Mouse (Mus musculus) splenic B cell, adult 2 months (primary cell): ENCODE results near the gene Tenm4.

ENCODE experiments used
- DNase-seq: peaks from one replicate; pipeline ENCODE4 v3.0.0-alpha.2; 2011; ENCODE audit warnings: low read depth, low spot score
- H3K27me3 ChIP-seq: 2 replicates; pipeline ENCODE4 v1.6.1; 2012; ENCODE audit warnings: mild to moderate bottlenecking, low read length, moderate library complexity, mixed read lengths; ENCODE audit not compliant: control insufficient read depth, poor library complexity, insufficient read depth, severe bottlenecking
- H3K36me3 ChIP-seq: 2 replicates; pipeline ENCODE4 v1.6.1; 2012; ENCODE audit warnings: mild to moderate bottlenecking, low read length, moderate library complexity, mixed read lengths; ENCODE audit not compliant: control insufficient read depth, poor library complexity, insufficient read depth, severe bottlenecking

Tenm4 gene

DNA sequence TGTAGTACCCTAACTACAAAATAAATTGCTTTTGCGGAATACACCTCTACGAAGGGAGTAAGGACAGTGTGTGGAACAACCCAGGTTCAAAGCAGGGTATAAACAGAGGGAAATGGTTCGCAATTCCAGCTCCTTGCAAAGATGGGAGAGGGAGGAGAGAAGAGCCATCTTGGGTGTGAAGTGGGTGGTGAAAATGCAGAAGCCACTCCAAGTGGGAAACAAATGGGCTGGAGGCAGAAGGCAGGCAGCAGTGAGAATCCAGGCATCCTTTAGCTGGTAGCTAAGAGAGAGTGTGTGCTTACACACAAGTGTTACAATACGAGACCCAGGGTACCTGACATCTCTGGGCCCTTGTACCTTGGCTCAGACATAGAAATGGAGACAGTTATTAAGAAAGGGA, 395.2 kb downstream of the Tenm4 start:
- DNase-seq = no peak
- no peaks in the 10 kb centered on the region for H3K27me3 ChIP-seq
- no peaks in the 10 kb centered on the region for H3K36me3 ChIP-seq

DNA sequence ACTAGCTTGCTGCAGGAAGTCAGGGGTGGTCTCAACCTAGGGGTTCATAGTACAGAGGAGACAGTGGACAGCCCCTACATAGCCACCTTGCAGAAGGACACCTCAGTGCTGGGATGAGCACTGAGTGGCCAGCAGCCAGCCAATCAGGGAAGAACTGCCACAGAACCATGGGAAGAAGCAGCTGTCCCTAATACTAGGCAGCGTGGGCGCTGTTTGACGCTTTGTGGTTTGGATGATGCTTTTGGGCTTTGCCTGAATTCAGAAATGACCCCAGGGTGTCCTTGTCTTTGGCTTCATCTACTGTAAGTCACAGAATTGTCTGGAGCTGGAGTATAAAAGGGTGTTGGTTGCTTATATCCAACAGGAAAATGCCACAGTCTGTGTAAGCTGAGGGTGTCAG, 397.0 kb downstream of the Tenm4 start:
- Histone ChIP-seq H3K27me3 (no peaks in the 10 kb centered on the region), H3K36me3 (no peaks in the 10 kb centered on the region)
- no peak for DNase-seq

DNA sequence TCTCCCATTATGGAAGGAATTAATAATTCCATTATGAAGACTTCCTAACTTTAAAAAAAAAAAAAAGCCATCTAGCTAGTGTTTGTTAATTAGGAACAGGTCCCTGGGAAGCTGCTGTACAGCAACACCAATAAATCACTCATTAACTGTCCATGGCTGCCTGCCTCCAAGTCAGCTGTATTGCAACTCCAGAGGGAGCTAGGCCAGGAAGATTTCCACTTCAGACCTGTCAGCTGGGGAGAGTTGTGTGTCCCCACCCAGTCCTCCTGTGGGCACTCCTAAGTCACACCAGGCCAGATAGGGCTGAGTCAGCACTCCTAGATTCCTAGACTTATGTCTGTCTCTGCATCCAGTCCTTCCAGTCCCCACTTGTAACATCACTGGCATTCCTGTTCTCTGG, 399.9 kb downstream of the Tenm4 start:
- DNase-seq = no peak
- Histone ChIP-seq H3K36me3 (no peaks in the 10 kb centered on the region), H3K27me3 (no peaks in the 10 kb centered on the region)

DNA sequence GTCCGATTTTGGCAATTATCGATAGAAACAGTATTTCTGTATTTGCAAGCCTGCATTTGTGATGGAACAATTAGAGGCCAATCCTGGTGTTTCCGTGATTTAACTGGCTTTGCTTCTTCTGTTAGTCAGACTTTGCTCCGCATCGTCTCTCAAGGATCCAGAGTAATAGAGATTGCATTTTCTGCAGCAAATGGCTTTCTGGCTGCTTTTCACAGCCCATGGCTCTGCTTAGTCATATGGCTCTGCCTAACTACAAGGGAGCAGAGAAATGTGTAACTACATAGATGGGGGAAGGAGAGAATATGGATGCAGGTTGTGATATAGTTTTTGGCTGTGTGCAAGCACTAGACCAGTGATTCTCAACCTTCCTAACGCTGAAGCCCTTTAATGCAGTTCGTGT, 401.9 kb downstream of the Tenm4 start:
- Histone ChIP-seq H3K27me3 (no peaks in the 10 kb centered on the region; the same call in 1 of the 2 replicates), H3K36me3 (no peaks in the 10 kb centered on the region)
- DNase-seq = no peak

DNA sequence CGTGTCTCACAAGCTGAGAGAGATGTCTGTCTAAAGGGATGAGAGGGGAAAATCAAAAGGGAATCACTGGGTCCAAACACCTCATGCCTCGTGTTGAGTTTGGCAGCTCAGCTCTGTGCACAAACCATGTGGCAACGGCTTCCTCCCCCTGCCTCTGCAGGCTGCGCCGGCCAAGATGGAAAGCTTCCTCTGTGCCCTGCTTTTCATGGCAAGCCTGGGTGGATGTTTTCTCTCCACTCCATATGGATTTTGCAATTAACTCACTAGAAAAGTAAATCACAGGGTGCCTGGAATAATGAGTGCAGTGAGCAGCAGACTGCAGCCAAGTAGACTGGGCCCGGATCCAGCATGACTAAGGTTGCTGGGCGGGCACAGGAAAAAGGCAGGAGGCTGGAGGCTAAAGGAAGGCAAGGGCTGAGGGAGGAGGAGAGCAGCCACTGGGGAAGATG, 404.2 kb downstream of the Tenm4 start:
- H3K36me3 ChIP-seq = no peaks in the 10 kb centered on the region
- H3K27me3 ChIP-seq = no peaks in the 10 kb centered on the region; the same call in 1 of the 2 replicates
- DNase-seq = no peak

DNA sequence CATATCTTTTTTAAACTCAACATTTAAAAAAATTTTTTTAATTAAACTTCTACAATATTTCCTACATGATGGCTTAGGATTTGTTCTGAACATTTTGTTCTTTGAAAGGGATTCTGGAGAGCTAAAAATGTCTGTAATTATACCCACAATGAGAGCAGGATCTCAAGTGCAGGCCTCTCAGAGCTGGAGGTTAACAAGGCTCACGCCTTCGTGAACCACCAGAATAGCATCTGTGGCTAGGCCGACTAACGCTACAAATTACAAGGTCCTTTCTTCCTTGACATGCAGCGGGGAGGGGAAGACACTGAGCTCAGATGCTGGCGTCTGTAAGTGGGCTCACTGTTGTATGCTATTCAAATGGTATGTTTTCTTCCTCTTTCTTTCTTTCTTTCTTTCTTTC, 411.7 kb downstream of the Tenm4 start:
- no peaks in the 10 kb centered on the region for H3K36me3 ChIP-seq
- H3K27me3 ChIP-seq = no peaks in the 10 kb centered on the region
- DNase-seq = no peak

DNA sequence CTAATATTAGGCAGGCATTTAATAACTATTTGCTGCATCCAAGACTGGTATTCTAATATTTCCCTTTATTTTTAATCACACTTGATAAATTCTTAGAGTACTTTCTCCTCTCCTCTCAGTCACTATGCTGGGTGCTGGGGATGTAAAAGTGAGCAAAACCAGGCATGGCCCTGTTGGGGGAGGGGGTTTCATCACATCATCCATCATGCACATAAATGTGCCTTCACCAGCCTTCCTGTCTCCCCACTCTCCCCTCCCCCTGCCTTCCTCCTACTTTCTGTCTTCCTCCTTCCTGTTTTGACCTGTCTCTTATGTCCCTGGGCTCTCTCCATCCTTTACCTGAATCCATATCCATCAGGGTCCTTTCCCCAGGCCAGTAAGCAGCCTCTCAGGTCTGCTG, 416.4 kb downstream of the Tenm4 start:
- DNase-seq = no peak
- Histone ChIP-seq H3K36me3 (no peaks in the 10 kb centered on the region), H3K27me3 (no peaks in the 10 kb centered on the region)

DNA sequence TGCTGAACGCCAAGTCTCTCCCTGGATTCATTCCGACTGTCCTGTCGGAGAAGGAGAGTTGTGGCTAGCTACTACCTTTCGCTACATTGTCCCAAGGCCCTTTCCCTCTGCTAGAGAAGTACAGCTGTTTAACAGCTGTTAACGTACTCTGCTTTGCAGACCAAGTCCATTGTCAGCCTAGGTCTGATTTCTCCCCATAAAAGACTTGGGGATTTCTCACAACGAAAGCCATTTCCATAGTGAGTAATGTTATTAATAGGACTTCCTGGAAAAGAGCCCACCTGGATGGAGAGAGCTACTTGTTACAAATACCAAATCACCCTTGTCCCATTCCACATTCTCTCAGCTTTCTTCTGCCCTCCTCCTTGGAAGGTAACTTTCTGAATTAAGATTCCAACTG, 417.5 kb downstream of the Tenm4 start:
- no peaks in the 10 kb centered on the region for H3K36me3 ChIP-seq
- no peaks in the 10 kb centered on the region for H3K27me3 ChIP-seq
- DNase-seq = no peak

DNA sequence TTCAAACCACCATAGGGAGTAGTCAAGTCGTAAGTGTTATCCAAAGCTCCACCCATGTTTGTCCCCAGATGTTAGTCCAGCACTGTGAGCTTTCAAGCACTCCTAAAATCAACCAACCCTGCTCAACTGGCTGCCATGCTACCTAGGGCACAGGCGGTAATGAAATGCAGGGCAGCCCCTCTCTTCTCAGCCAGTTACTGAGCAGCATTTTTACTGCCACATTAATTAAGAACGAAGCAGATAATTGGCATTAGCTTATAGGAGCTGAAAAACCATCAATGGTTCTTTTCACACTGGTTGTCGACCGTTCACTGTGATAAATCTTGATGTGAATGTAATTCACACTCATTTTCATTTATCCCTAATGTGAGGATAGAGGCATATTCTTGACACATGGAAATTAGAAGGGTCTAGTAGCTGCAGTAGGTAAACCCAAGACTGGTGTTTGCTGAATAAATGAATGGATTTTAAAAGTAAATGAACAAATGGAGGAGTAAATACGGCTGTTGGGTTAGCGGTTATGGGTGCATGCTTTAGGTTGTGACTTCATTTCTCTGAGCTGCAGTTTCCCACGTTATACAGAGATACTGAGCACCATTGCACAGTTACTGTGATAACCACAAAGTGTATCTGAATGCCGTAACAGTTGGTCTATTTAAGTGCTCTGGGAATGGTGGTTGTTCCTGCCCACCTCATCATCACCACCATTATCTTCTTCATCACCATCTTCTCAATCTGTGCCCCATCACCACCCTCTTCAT, 424.7 kb downstream of the Tenm4 start:
- Histone ChIP-seq H3K36me3 (no peaks in the 10 kb centered on the region), H3K27me3 (no peaks in the 10 kb centered on the region)
- DNase-seq = no peak

DNA sequence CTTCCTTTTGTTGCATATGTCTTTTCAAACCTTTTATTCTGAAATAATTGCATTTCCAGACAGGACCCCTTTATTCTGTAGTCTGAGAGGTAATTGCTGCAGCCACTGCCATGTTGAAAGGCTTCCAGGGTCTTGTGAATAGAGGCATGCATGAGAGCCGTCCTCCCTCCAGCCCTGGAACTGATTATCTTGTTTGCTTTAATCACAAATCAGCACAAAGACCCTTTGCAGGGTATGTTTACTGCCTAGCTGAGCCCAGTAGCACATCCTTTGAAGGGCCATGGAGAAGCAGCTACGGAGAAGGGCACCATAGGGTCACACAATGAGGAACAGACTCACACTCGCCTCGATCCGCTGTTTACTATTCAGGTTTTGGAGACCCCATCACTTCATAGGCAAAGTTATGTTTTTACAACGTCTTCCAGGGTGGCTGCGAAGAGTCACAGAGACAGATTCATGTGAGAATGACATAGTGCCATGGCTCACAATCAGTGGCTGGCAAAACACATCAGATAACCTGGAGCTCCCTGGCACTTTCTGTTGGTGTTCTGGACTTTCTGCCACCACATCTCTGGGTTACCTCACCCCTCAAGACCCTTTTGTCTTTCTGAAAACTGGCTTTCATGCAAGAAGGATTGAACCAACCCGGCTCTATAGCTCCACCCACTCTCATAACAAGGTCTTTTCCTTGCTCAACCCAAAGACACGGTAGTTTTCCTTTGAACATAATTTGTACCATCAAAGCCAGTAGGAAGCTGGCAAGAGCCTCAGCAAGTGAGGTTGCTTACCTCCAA, 425.6 kb downstream of the Tenm4 start:
- Histone ChIP-seq H3K36me3 (no peaks in the 10 kb centered on the region), H3K27me3 (no peaks in the 10 kb centered on the region)
- no peak for DNase-seq

DNA sequence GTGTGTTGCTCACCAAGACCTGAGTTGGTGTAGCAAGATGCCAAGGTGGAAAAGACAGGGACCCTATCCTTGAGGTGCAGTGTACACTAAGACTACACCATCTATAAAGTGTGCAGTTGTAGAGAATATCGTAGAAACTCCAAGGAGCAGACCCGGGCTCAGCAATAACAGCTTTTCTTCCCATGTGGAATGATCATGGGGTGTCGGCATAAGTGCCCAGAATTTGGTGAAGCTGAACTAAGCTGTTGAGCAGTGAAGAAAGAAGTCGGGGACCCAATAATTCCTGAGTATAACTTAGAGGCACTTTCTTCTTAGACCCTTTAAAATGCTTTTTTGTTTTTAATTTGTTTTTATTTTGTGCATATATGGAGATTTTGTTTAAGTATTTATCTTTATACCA, 426.8 kb downstream of the Tenm4 start:
- DNase-seq = no peak
- Histone ChIP-seq H3K27me3 (no peaks in the 10 kb centered on the region), H3K36me3 (no peaks in the 10 kb centered on the region)

DNA sequence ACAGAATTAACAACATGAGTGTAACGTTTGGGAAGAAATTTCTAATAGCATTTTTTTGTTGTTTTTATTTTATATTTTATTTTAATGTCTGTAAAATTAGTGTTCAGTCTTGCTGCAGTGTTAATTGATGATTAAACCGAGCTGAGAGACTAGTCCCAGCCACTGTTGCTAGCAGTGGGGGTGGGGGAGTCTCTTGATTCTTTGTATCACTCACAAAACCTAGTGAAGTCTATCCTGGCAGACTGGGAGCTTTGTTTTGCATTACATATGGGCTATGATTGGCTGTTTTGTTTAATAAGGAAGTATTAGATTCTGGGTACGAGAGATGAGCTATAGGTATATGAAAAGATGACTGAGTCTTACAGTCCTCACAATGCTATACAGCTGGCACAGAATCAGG, 428.0 kb downstream of the Tenm4 start:
- no peaks in the 10 kb centered on the region for H3K27me3 ChIP-seq
- no peak for DNase-seq
- H3K36me3 ChIP-seq = no peaks in the 10 kb centered on the region

DNA sequence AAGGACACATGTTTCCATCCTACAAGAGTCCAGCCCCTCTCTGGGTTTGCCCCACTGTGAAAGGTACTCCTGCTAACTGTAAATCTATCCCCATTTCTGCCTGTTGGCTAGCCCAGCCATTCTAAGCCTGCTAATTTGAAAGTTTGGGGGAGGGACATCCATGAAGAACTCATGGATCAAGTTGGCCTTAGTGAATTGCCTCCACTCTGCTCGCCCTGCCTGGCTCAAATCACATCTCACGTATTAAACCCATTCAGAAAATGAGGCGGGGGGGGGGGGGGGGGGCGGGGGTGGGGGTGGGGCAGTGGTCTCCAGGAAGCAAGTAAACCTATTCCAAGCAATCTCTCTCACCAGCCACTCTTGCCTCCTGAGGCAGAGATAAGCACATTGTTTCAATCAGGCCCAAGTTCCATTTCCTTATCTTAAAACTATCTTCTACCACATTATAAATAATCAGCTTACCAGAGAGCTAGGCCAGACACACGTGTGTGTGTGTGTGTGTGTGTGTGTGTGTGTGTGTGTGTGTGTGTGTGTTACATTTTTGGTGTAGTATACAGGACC, 429.4 kb downstream of the Tenm4 start:
- no peaks in the 10 kb centered on the region for H3K36me3 ChIP-seq
- no peak for DNase-seq

DNA sequence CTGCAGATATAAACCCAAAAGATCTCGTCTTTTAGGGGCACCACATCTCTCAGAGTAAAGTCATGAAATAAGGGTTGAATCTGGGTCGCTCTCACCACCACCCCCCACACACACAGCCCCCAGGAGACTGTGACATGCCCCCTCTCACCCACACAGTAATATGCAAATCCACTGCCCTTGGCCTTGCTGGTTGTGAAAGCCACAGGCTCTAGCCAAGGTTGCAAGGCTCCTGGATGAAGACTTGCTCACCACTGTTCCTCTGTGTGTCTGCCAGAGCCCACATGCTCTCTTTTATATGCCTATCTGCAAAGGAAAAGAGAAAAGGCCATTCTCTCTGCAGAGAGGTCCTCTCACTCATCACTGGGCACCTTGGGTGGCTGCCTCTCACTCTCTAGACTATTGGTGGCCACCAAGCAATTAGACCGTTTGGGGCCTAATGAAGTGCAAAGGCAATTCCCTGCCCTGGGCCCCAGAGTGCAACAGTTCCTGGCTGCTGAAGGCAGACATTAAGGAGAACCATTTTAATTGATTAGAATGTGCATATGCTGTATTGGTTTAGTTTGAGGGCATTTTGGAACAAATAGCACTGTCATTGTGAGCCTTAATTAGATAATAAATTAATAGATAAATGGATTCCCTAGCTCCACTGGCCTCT, 433.2 kb downstream of the Tenm4 start:
- Histone ChIP-seq H3K36me3 (no peaks in the 10 kb centered on the region), H3K27me3 (no peaks in the 10 kb centered on the region)

More for the DNA sequence above, 429.4 kb downstream of the Tenm4 start:
- H3K27me3 ChIP-seq = no peaks in the 10 kb centered on the region

DNA sequence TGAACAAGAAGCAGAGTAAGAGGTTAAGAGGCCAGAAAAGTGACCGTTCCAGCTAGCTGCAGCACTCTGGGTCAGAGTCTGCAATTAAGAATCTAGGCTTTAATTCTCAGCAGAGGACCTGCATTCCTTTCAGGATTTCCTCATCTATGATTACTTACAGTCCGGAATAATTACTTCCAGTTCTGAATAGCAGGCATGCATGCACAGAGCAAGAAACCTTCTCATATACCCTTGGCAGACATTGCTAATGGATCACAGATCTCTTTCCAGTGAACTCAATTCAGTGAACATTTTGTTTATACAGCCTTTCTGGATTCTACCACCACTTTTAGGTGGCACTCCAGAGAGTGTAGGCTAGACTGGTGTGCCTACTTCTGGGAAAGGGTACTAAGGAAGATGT, 434.3 kb downstream of the Tenm4 start:
- H3K27me3 ChIP-seq = no peaks in the 10 kb centered on the region
- no peaks in the 10 kb centered on the region for H3K36me3 ChIP-seq
- DNase-seq = no peak

More for the DNA sequence above, 433.2 kb downstream of the Tenm4 start:
- no peak for DNase-seq
